Mouse (Mus musculus): Measurements from ENCODE around the gene Romo1.
A peak's percentile ranks its signal among the peaks of the same experiment; 100 is the strongest.
"Not testable (repeated sequence)": the region's sequence is repeated elsewhere in the genome, so short reads cannot be mapped to it uniquely, and the experiment has no call there.

The Romo1 gene

GRCm38 (mm10) chr2:156179796-156180093 lies 35.9 kb downstream of the Romo1 start:
- DNase-seq (ENCODE audit: low read depth, low spot score), result no peak

- DNase-seq (ENCODE audit: low read depth, low spot score), result peak; percentile 99
These were observed 36.4 kb downstream of the Romo1 start, which contains the start of gene Rbm39 for GRCm38 (mm10) chr2:156180094-156180821. Rbm39 (minus strand) TSS chr2:156180238.

GRCm38 (mm10) chr2:156180824-156181590 lies 37.2 kb downstream of the Romo1 start:
- DNase-seq (ENCODE audit: low read depth, low spot score), result no peak

- no peak for DNase-seq (ENCODE audit: low read depth, low spot score)
These were observed 37.8 kb downstream of the Romo1 start for GRCm38 (mm10) chr2:156181592-156181991.

DNA sequence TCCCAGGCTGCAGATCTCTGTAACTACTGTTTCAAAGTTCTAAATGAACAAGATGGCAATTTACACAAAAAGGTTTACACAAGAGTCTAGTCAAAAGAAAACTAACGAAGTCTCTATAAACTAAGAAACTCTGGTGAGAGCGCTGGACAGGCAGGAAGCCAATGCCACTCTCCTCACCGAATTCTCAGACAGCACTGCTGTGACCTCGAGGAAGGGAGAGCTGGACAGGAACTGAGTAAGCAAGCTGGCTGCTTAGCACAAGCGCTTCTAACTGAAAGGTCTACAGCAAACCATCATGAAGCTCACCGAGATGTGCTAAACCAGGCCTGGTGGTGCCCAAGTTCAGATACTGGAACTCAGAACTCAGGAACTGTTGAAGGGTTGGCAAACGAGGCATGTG lies 45.4 kb downstream of the Romo1 start:
- DNase-seq (ENCODE audit: low read depth, low spot score), result not testable (repeated sequence)

DNA sequence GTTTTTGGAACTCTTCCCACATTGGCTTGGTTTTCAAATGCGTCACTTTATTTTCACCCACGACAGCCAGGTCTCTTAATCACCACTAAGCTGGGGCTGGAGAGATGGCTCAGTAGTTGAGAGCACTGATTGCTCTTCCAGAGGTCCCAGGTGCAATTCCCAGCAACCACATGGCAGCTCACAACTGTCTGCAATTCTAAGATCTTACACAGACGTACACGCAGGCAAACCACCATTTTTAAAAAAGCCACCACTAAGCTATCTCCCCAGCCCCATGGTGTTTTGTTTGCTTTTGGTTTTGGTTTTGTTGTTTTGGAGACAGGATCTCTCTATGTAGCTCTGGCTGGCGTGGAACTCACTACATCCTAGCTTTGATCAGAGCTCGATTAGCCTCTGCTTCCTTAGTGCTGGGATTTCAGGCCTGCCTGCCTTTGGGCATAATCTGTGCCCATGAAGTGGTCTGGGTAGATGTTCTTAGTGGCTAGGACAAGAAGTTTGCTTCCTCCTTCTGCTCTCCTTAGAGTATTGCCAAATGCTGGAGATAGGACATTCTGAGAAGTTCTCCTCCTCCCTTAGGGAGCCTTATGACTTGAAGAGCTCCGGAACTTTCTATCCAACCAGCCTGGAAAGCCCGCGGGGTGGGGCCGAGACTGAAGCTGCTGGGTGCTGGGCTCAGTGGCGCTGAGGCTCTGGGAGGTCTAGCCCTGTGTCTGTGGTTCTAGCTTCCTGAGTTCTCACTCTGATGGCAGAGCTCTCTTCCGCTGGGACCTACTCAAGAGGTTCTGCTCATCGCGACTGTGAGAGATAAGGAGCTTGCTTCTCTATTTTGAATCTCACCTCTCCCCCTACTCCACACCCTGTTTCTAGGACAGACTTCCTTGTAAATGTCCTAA lies 46.4 kb downstream of the Romo1 start:
- DNase-seq (ENCODE audit: low read depth, low spot score), result no peak

GRCm38 (mm10) chr2:156191540-156191939 lies 47.7 kb downstream of the Romo1 start:
- no peak for DNase-seq (ENCODE audit: low read depth, low spot score)

DNA sequence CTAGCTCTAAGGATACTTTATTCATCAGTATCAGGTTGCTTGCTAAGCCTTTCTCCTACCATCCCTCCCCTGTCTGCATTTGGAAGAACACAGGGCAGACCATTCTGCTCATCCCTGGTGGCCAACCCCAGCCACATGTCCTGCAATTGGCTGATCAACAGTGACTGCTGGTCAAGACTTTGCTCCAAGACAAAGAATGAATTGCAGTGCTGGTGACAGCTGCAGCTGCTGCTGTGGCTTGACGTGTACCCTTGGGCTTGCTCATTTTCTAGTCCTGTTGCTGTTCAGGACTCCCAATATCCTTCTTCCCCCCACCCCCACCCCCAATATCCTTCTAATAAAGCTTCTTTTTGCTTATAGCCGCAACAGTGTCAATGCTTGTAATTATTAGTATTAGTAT lies 48.2 kb downstream of the Romo1 start:
- no peak for DNase-seq (ENCODE audit: low read depth, low spot score)

GRCm38 (mm10) chr2:156193066-156193862 lies 49.4 kb downstream of the Romo1 start:
- no peak for DNase-seq (ENCODE audit: low read depth, low spot score)

DNA sequence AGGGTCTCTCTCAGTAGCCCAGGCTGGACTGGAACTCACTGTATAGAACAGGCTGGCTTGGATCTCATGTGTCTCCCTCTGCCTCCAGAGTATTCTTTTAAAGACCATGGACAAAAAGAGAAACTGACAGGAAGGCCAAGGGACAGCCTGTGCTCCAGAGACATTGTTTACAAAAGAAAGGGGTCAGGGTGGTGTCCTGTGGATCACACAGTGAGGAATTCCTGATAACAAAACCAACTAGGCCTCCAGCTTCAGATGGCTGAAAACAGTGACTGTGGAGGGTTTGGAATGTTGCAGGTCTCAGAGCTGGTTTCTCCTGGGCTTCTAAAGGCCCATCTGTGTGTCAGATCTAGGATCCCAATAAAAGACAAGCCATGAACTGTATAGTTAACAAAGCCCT lies 50.7 kb downstream of the Romo1 start:
- DNase-seq (ENCODE audit: low read depth, low spot score), result no peak

All from embryo, embryonic 11.5 days (tissue).